Mouse (Mus musculus) mouse trophoblast stem cell (cell line): ENCODE results near the gene Nap1l4.
"Not testable (repeated sequence)": the region's sequence is repeated elsewhere in the genome, so short reads cannot be mapped to it uniquely, and the experiment has no call there.

ENCODE experiments used
- in situ Hi-C, 2 experiments: fragments of 300-500 bp; cut with MseI, MboI; formaldehyde crosslinking; loops; 2 replicates in 1 of 2; 3 replicates in 1 of 2; pipeline ENCODE4 v1.15.1; 2025

Gene Nap1l4

GRCm38 (mm10) chr7:143548976-143549457 lies at the start of gene Nap1l4:
Nap1l4 (minus strand) TSS chr7:143549106.
- in situ Hi-C loops, result no loop called here

GRCm38 (mm10) chr7:143594865-143595264 lies 46.0 kb upstream of the Nap1l4 start:
- in situ Hi-C loops, result no loop called here

GRCm38 (mm10) chr7:143592255-143592654 lies 43.3 kb upstream of the Nap1l4 start:
- in situ Hi-C loops, result no loop called here

- in situ Hi-C loops, result no loop called here
These were observed 39.1 kb upstream of the Nap1l4 start for GRCm38 (mm10) chr7:143588006-143588405.

GRCm38 (mm10) chr7:143587586-143587985 lies 38.7 kb upstream of the Nap1l4 start:
- in situ Hi-C loops, result no loop called here

GRCm38 (mm10) chr7:143583956-143584355 lies 35.0 kb upstream of the Nap1l4 start:
- in situ Hi-C loops, result no loop called here

GRCm38 (mm10) chr7:143583025-143583424 lies 34.1 kb upstream of the Nap1l4 start:
- in situ Hi-C loops, result no loop called here

- in situ Hi-C loops, result no loop called here
These were observed 26.8 kb upstream of the Nap1l4 start for GRCm38 (mm10) chr7:143575751-143576150.

GRCm38 (mm10) chr7:143565648-143566039 lies 16.7 kb upstream of the Nap1l4 start:
- in situ Hi-C loops, result no loop called here

- in situ Hi-C loops, result no loop called here
These were observed 16.2 kb upstream of the Nap1l4 start for GRCm38 (mm10) chr7:143565015-143565647.

GRCm38 (mm10) chr7:143563787-143564186 lies 14.9 kb upstream of the Nap1l4 start:
- in situ Hi-C loops, result no loop called here

- in situ Hi-C loops, result no loop called here
These were observed 8.7 kb upstream of the Nap1l4 start for GRCm38 (mm10) chr7:143557616-143558015.

GRCm38 (mm10) chr7:143556964-143557610 lies 8.2 kb upstream of the Nap1l4 start:
- in situ Hi-C loops, result no loop called here

- in situ Hi-C loops, result no loop called here
These were observed 798 bp upstream of the Nap1l4 start for GRCm38 (mm10) chr7:143549588-143550220.

GRCm38 (mm10) chr7:143548231-143548961 lies 510 bp downstream of the Nap1l4 start:
- in situ Hi-C loops, result no loop called here

- in situ Hi-C loops, result no loop called here
These were observed 2.4 kb downstream of the Nap1l4 start for GRCm38 (mm10) chr7:143546554-143546953.

- in situ Hi-C loops, result no loop called here
These were observed 4.5 kb downstream of the Nap1l4 start for GRCm38 (mm10) chr7:143544368-143544767.

- in situ Hi-C loops, result no loop called here
These were observed 10.2 kb downstream of the Nap1l4 start for GRCm38 (mm10) chr7:143538671-143539070.

GRCm38 (mm10) chr7:143538229-143538628 lies 10.7 kb downstream of the Nap1l4 start:
- in situ Hi-C loops, result not testable (repeated sequence)

- in situ Hi-C loops, result no loop called here
These were observed 12.7 kb downstream of the Nap1l4 start for GRCm38 (mm10) chr7:143536251-143536650.

- in situ Hi-C loops, result no loop called here
These were observed 15.6 kb downstream of the Nap1l4 start for GRCm38 (mm10) chr7:143533284-143533683.

GRCm38 (mm10) chr7:143532410-143532809 lies 16.5 kb downstream of the Nap1l4 start:
- in situ Hi-C loops, result no loop called here
